Mouse (Mus musculus): Measurements from ENCODE around the gene Gm26661. TPM values are rescaled to one million over a fixed set of nuclear protein-coding genes. Genes with fewer than 3 reads are reported as not detected.

The Gm26661 gene
- 0.51 TPM in 1 of 2 replicates, not detected in the other for polyA plus RNA-seq (2012; rRNA removed)

GRCm38 (mm10) chr14:7791532-7792159 lies at the start of gene Gm26661:
TSS of gene Gm26661 (plus strand) at chr14:7791587.
- no peak for DNase-seq (ENCODE audit: low read depth)

DNA sequence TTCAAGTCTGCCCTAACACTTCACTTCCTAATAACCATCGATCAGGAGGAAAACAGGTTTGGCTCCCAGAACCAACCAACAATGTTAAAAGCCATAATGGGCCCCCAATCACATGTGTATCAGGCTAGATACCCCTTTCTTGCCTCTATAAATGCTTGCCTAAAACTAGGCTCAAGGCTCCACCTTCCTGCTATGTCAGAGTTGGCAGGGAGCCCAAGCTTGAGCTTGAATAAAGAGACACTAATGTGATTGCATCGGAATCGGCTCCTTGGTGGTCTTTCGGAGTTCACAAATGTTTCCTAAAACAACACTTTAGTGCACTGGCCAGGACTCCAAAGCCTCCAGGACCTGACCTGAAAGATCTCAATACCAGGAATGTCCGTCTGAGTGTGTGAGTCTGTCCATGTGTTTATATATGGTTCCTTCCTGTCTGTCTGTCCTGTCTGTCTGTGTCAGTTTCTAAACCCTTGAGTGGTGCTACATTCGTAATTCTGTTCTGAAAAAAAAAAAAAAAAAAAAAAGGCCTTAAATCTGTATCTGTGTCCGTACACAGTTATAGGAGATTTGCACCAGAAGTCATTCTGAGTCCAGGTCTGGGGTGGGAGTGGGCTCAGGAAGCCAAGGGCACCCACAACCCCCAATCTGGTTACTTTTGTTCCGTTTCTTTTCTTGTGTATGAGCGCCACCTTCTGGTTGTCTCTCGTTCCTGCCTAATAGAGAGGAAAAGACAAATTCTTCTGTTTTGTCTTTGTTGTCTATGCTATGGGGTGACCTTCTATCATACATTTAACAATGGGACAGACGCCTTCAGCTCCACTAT lies 42.2 kb upstream of the Gm26661 start:
- no peak for DNase-seq (ENCODE audit: low read depth)

- no peak for DNase-seq (ENCODE audit: low read depth)
These were observed 41.7 kb upstream of the Gm26661 start for GRCm38 (mm10) chr14:7749764-7750089.

GRCm38 (mm10) chr14:7765569-7766314 lies 25.6 kb upstream of the Gm26661 start:
- DNase-seq (ENCODE audit: low read depth), result no peak

- no peak for DNase-seq (ENCODE audit: low read depth)
These were observed 17.5 kb upstream of the Gm26661 start for GRCm38 (mm10) chr14:7773714-7774389.

GRCm38 (mm10) chr14:7786073-7786472 lies 5.3 kb upstream of the Gm26661 start:
- DNase-seq (ENCODE audit: low read depth), result no peak

DNA sequence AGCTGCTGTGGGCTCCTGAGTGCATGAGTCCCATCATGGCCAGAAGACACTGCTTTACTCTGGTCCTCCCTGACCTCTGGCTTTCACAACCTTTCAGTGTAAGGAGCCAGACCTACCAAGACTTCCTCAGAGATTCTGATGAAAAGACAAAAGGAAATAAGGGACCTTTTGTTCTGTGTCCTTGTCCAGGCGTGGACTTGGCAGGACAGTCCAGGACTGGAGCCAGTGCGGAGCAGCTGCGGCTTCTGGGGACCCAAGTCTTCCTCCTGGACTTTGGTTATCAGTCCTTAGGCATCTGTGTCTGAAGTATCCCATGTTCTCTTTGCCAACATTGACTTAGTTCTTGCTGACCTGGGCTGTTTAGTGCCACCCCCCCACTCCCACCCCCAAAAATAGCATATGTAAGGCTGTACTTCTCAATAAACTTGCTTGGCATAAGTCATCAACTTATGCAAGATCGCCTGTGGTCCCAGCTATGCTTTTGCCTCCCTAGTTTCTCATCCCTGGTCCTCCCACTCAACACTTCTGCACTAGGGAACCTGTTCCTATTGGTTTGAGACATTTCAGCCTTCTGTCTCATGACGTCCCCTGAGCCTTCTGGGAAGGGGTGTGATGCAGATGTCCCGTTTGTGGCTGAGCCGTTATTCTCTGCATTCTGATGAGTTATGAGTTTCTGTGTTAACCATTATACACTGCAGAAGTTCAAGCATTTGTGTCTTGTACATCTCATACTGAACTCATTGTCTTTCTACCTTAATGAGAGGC lies 1.9 kb upstream of the Gm26661 start:
- no peak for DNase-seq (ENCODE audit: low read depth)

- DNase-seq (ENCODE audit: low read depth), result no peak
These were observed 291 bp upstream of the Gm26661 start for GRCm38 (mm10) chr14:7791061-7791531.

GRCm38 (mm10) chr14:7795961-7796360 lies 4.6 kb downstream of the Gm26661 start:
- no peak for DNase-seq (ENCODE audit: low read depth)

DNA sequence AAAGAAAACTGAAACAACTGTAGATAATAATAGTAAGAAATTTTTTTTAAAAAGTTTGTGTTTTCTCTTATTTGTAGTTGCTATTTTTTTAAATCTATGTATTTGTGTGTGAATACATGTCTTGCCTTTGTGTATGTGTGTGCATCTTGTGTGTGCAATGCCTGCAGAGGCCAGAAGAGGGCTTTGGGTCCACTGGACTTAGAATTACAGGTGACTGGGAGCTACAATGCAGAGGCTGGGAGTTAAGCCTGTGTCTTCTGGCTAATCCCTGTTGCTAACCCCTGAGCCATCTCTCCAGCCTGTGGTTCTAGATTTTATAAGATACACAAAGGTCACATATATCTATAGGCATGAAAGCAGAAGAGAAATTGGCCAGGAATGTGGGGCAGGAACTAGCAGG lies 9.2 kb downstream of the Gm26661 start:
- DNase-seq (ENCODE audit: low read depth), result no peak

- DNase-seq (ENCODE audit: low read depth), result no peak
These were observed 10.4 kb downstream of the Gm26661 start for GRCm38 (mm10) chr14:7801831-7802230.

DNA sequence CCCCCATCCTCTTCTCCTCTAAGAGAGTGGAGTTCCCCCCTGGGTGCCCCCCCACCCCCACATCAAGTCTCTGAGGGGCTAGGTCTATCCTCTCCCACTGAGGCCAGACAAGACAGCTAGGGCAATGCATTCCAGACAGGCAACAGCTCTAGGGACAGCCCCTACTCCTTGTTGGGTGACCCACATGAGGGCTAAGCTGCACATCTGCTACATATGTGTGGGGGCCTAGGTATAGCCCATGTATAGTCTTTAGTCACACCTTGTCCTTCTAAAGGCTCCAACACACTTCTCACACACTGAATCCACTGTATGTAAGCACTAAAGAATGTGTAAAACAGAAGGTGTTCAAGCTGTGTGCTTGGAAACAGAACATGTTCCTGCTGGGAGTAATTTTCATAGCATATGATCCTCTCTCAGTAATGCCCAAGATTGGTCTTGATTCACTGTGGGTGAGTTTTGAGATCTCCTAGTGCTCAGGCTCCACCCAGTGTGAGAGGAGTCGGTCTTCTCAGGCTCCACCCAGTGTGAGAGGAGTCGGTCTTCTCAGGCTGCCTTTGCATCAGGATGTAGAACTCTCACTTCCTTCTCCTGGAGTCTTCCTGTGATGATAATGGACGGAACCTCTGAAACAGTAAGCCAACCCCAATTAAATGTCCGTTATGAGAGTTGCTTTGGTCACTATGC lies 12.6 kb downstream of the Gm26661 start:
- DNase-seq (ENCODE audit: low read depth), result no peak

DNA sequence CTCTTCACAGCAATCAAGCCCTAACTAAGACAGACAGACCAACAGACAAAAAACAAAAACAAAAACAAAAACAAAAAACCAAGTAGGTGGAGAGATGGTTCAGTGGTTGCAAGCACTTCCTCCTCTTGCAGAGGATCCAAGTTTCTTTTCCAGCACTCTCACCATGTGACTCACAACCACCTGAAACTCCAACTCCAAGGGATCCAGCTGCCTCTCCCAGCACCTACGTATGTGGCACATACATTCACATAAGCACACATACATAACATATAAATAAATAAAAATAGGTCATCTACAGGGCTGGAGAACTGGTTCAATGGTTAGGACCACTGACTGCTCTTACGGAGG lies 13.1 kb downstream of the Gm26661 start:
- no peak for DNase-seq (ENCODE audit: low read depth)

GRCm38 (mm10) chr14:7807711-7808110 lies 16.3 kb downstream of the Gm26661 start:
- DNase-seq (ENCODE audit: low read depth), result no peak

DNA sequence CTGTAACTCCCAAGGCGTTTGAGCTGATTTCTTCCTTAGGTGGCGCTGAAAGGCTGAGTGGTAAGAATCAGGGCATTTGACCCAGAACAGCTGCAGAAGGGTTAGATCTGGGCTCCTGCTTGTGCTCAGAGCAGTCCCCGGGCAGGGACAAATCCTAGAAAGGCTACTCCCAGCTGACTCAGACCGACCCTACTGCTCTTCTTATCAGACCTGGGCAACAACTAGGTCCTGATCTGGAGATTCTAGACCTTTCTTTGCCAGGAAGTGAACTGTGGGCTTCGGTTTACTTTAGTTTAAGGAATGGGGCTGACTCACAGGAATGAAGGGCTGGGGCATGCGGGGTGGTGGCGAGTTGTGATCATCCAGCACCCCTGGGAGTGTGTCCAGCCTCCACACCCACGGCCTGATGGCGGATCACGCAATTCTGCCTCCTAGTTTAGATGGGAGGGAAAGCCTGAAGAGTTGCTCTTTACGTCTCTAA lies 17.2 kb downstream of the Gm26661 start:
- DNase-seq (ENCODE audit: low read depth), result no peak

DNA sequence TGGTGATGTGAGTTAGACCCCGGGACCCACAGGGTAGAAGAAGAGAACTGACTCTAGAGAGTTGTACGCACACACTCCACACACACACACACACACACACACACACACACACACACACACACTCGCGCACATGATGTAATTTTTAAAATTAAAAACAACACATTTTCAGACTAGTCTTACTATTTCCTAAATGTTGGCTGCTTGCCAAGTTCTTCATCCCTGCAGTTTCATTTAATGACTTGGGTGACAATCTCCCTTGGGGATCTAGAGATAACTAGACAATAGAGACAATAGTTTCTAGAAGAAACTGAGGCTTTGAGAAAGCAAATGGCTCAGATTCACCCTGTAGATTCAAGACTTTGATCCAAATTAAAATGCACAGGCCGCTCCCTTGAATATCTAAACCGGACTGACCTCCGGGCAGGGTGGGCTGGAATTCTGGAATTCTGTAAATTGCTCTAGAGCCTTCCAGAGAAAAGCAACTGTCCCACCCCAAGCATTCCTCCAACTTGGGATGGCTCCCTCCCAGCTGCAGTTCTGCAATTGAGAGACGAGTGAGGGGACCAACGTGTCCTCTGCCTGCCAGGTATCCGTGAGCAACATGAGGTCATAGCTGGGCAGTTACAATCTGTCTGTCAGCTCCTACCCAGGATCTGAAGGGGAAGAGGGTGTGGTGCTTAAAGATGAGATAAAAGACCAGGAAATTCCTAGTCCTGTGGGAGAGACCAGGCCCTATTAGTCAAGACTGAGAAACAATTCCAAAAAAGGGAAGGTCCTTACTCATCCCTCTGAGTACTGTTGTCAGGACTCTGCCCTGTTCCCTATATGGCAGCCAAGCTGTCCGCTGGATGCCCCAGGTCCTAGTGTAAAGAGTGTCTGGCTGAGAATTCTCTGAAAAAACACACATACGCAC lies 17.9 kb downstream of the Gm26661 start:
- DNase-seq (ENCODE audit: low read depth), result no peak

DNA sequence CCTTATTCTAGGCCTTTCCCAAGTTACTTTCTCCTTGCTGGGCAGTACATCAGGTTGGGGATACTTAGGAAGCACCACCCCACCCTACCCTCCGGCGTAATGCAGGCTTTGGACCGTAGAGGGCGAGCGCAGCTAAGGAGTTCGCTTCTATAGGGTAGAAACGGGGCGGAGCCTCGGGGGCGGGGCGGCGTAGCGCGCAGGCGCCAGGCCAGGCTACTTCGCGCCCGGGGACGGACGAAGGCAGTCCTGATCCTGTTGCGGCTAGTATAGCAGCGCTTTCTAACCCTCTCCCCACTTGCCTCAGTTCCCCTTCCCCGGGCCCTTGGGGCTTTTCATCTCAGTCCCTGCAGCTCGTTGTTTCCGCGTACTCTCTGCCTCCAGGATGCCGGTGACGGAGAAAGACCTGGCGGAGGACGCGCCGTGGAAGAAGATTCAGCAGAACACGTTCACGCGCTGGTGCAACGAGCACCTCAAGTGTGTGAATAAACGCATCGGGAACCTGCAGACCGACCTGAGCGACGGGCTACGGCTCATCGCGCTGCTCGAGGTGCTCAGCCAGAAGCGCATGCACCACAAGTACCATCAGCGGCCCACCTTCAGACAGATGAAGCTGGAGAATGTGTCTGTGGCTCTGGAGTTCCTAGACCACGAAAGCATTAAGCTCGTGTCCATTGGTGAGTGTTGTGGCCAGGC lies 26.5 kb downstream of the Gm26661 start, which contains the start of gene Flnb:
Gene Flnb, plus strand, starts transcription at position 188 of the 693 bp plus-strand sequence.
- DNase-seq (ENCODE audit: low read depth), result no peak

- no peak for DNase-seq (ENCODE audit: low read depth)
These were observed 27.2 kb downstream of the Gm26661 start for GRCm38 (mm10) chr14:7818463-7819121.
